Mouse (Mus musculus): ENCODE results near the gene Plcl1.

The Plcl1 gene

GRCm38 (mm10) chr1:55600496-55600895 is 194.8 kb downstream of the Plcl1 start:
- no peak for ATAC-seq (ENCODE audit: insufficient number of reproducible peaks, low FRiP score, low TSS enrichment)

DNA sequence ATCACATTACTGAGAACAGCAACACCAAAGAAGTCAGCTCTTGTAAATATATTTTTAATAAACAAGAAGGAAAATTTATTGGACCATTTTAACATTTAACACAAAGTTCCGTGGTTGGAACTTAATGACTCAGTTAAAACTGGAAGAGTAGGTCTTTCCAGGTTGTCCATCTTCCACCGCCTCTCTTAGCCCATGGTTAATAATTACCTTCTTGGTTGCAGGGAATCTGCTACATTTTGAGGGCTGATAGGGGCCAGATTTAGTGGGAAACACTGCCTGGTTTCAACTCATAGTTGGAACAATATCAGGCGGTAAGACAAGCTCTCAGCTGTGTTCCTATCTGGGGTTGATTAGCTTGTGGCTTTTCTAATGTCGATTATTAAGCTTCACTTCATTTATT is 198.9 kb downstream of the Plcl1 start:
- no peak for ATAC-seq (ENCODE audit: insufficient number of reproducible peaks, low FRiP score, low TSS enrichment)

- ATAC-seq (ENCODE audit: insufficient number of reproducible peaks, low FRiP score, low TSS enrichment), result no peak
Measured at GRCm38 (mm10) chr1:55605450-55605849, 199.7 kb downstream of the Plcl1 start.

DNA sequence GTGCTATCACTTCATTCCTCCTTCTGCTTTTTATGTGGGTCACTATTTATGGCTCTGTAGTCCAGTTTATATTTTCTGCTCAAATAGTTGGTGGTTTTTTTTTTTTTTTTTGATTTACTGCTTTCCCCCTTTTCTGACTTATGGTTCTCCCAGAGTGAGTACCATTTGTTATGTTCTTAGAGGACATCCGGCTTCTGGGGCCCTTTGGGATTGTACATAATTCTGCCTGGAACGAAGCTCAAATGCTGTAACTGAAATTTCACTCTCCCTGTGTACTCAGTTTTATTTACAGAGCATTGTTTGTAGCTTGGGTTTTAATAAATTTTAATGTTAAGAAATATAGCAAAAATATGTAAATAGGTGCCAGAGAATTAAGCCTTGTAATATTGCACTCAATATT is 200.2 kb downstream of the Plcl1 start:
- no peak for ATAC-seq (ENCODE audit: insufficient number of reproducible peaks, low FRiP score, low TSS enrichment)

DNA sequence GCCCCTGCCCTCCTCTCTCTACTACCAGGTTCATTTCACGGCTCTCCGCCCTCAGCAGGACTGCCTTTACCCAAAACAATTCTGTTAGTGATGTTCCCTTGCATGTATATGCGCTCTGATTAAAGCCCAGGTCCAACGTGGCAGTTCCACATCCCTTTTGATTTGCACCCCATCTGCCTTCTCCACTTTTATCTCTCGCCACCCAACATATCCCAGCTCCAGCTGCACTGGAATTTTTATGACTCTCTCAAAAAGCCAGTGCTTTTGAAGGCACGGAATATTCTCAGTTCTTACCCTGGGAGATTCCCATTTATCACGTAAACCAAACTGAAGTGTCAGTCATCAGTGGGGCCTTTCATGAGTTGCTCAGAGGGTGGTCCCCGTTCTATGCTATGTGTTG is 200.7 kb downstream of the Plcl1 start:
- no peak for ATAC-seq (ENCODE audit: insufficient number of reproducible peaks, low FRiP score, low TSS enrichment)

- no peak for ATAC-seq (ENCODE audit: insufficient number of reproducible peaks, low FRiP score, low TSS enrichment)
Measured at GRCm38 (mm10) chr1:55612759-55613328, 207.1 kb downstream of the Plcl1 start.

GRCm38 (mm10) chr1:55617857-55618256 is 212.1 kb downstream of the Plcl1 start:
- ATAC-seq (ENCODE audit: insufficient number of reproducible peaks, low FRiP score, low TSS enrichment), result no peak

- ATAC-seq (ENCODE audit: insufficient number of reproducible peaks, low FRiP score, low TSS enrichment), result peak; percentile 54
Measured at GRCm38 (mm10) chr1:55618617-55619286, 213.0 kb downstream of the Plcl1 start.

DNA sequence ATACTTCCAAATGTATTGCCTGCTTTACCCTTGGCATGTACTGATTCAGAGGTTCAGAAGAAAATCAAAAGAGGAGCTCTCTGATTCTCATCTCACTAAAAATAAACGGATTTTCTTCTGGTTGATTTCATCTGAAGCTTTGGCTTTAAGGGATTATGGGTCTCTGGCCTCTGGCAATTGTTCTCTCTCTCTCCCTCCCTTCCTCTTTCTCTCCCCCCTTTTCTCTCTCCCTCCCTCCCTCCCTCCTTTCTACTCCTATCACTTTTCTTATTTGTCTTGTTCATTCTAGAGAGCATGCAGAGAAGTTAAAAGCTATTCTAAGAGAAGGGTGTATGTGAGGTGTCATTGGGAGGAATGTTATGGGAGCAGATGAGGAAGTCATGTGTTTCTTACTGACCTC is 225.8 kb downstream of the Plcl1 start:
- no peak for ATAC-seq (ENCODE audit: insufficient number of reproducible peaks, low FRiP score, low TSS enrichment)

- no peak for ATAC-seq (ENCODE audit: insufficient number of reproducible peaks, low FRiP score, low TSS enrichment)
Measured at GRCm38 (mm10) chr1:55632024-55632423, 226.3 kb downstream of the Plcl1 start.

GRCm38 (mm10) chr1:55633326-55633725 is 227.6 kb downstream of the Plcl1 start:
- ATAC-seq (ENCODE audit: insufficient number of reproducible peaks, low FRiP score, low TSS enrichment), result no peak

GRCm38 (mm10) chr1:55659518-55660210 is 253.9 kb downstream of the Plcl1 start:
- no peak for ATAC-seq (ENCODE audit: insufficient number of reproducible peaks, low FRiP score, low TSS enrichment)

DNA sequence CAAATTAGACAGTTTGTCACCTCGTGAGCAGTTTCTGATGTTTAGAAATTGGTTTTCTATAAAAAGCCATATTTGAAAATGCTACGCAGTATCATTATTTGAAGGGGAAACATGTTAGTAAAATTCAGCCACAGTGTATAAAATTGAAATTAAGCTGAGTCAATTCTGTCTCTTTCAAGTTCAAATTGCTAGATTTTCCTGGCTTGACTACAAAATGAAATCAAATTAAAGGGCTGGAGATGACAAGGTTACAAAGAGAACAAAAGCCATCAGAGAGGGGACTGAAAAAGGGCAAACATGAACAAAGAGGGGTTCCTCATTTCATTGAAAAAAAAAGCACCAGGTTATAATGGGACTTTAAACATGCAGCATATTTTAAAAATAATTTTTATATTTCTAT is 255.7 kb downstream of the Plcl1 start:
- no peak for ATAC-seq (ENCODE audit: insufficient number of reproducible peaks, low FRiP score, low TSS enrichment)

GRCm38 (mm10) chr1:55665137-55665827 is 259.6 kb downstream of the Plcl1 start:
- ATAC-seq (ENCODE audit: insufficient number of reproducible peaks, low FRiP score, low TSS enrichment), result no peak

DNA sequence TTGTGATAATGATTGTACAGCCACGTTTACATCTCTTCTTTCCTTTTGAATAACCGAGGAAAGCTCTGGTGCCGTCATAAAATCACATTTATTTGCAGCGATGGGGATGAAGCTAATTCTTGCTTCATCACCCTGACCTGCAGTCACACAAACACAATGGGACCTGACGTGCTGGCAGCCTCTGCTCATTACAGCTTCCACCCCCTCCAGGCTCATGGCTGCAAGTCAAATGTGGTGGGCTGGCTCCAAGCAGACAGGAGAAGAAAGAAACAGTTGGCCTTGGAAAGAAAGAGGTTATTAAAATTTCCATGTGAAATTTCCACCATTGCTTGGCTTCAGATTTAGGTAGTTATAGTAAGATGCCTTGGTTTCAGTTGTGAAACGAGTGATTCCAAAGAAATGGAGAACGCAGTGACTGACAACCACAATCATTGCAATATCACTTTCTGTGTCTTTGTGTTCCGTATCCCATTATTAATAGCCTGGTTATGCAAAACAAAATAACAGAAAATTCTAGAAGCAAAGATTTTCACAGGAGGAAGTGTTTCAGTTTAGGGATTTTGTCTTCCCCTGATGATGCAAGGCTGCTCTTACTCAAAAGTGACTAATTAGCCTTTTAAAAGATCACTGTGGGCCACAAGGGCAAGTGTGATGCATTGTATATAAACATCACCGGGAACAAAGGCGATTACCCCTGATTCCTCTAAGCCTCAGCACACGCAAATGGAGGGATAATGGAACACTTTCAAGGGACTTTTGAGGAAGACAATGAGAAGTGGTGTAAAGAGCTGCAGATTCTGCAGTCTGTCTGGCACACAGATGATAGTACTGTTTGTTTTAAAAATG is 260.3 kb downstream of the Plcl1 start:
- ATAC-seq (ENCODE audit: insufficient number of reproducible peaks, low FRiP score, low TSS enrichment), result peak; percentile 69; the same call in 1 of the 2 replicates

GRCm38 (mm10) chr1:55666798-55667197 is 261.1 kb downstream of the Plcl1 start:
- ATAC-seq (ENCODE audit: insufficient number of reproducible peaks, low FRiP score, low TSS enrichment), result no peak

GRCm38 (mm10) chr1:55668622-55669237 is 263.0 kb downstream of the Plcl1 start:
- ATAC-seq (ENCODE audit: insufficient number of reproducible peaks, low FRiP score, low TSS enrichment), result no peak

DNA sequence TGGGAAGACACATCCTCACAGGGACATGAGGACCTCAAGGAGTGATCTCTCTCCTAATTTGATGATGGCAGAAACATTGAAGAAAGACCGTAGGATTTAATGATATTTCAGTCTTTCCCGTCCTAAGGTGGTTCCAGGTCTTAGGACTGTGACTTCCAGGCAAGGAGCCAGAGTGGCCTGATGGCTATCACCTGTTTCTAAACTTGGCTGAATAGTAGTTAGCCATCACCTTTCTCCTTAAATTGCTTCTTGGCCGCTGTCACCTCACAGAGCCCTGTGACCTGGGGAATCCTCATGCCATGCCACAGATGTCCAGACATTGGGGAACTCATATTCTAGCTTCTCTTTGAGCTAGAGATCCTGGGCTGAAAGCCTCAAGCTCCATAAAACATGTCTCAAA is 277.0 kb downstream of the Plcl1 start:
- no peak for ATAC-seq (ENCODE audit: insufficient number of reproducible peaks, low FRiP score, low TSS enrichment)

DNA sequence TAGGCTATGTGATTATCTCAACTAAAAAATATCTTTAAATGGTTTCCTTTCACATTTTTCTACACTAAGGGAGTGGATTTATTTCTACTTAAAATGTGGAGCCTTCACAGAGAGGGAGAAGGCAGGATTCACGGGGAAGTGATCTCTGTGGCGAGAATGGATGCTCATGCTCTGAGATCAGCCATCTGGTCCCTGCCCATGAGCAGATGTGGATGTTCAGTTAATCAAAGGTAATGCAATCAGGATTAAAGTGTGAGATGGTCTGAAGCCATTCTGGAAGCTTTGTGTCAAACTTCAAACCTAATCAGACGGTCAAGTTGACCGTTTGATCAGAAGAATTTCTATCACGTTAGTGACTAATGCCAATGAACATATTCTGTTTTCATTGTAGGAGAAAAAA is 280.5 kb downstream of the Plcl1 start:
- no peak for ATAC-seq (ENCODE audit: insufficient number of reproducible peaks, low FRiP score, low TSS enrichment)
